Mouse (Mus musculus): ENCODE measurements around the gene Cldn10. TPM values are rescaled to one million over a fixed set of nuclear protein-coding genes. Genes with fewer than 3 reads are reported as not detected.

Cldn10 gene
- polyA plus RNA-seq, 1 experiment from 2014 or later: 1.3 TPM

Other genes starting within 250 kb of the Cldn10 start
- 1.1 and 2.1 TPM in 2 replicates for gene Abcc4, start 81.7 kb upstream of the Cldn10 start, polyA plus RNA-seq (2014; fragmentation: Nextera tagmentation; extraction: Ambion mirVana)
- 94.5 and 105 TPM in 2 replicates for gene Dzip1, start 137.6 kb downstream of the Cldn10 start, polyA plus RNA-seq (2014; fragmentation: Nextera tagmentation; extraction: Ambion mirVana)
- gene Dnajc3, start 150.1 kb downstream of the Cldn10 start, polyA plus RNA-seq (2014; fragmentation: Nextera tagmentation; extraction: Ambion mirVana): 17.7 and 21.9 TPM in 2 replicates

Data from midbrain, embryonic 14.5 days (tissue).